Mouse (Mus musculus) lung, embryonic 14.5 days (tissue): Measurements from ENCODE around the gene Lgr4. TPM values are rescaled to one million over a fixed set of nuclear protein-coding genes. Genes with fewer than 3 reads are reported as not detected.
A peak's percentile ranks its signal among the peaks of the same experiment; 100 is the strongest.

Source experiments
- ATAC-seq: fragments of 200-750 bp; cut with Nextera tagmentation; 2 replicates; pipeline ENCODE4 v1.8.0; 2017; ENCODE audit warnings: mild to moderate bottlenecking, moderate TSS enrichment, moderate library complexity; ENCODE audit not compliant: insufficient read depth
- DNase-seq: peaks from one replicate; pipeline ENCODE4 v3.0.0-alpha.2; 2015
- H3K27ac ChIP-seq: fragments of 300-500 bp; sonication (generic); 2 replicates; pipeline ENCODE4 v1.5.1; 2014; ENCODE audit warnings: low read depth, mild to moderate bottlenecking, moderate library complexity
- H3K27me3 ChIP-seq: fragments of 300-500 bp; sonication (generic); 2 replicates; pipeline ENCODE4 v1.6.1; 2014; ENCODE audit warnings: low read length, control low read depth; ENCODE audit not compliant: insufficient read depth
- H3K36me3 ChIP-seq: fragments of 300-500 bp; sonication (generic); 2 replicates; pipeline ENCODE4 v1.6.1; 2014; ENCODE audit warnings: control low read depth; ENCODE audit not compliant: insufficient read depth
- H3K4me1 ChIP-seq: fragments of 300-500 bp; sonication (generic); 2 replicates; pipeline ENCODE4 v1.6.1; 2014; ENCODE audit warnings: antibody characterized with exemption, control low read depth; ENCODE audit not compliant: insufficient read depth
- H3K4me2 ChIP-seq: fragments of 300-500 bp; sonication (generic); 2 replicates; pipeline ENCODE4 v1.6.1; 2014; ENCODE audit warnings: mild to moderate bottlenecking
- H3K4me3 ChIP-seq: fragments of 300-500 bp; sonication (generic); 2 replicates; pipeline ENCODE4 v1.5.1; 2014; ENCODE audit warnings: low read depth, low read length
- H3K9ac ChIP-seq: fragments of 300-500 bp; sonication (generic); 2 replicates; pipeline ENCODE4 v1.6.1; 2014
- H3K9me3 ChIP-seq: fragments of 300-500 bp; sonication (generic); 2 replicates; pipeline ENCODE4 v1.6.1; 2016; ENCODE audit warnings: low read depth, low read length, control low read depth
- CTCF ChIP-seq: IDR thresholded peaks from 2 replicates; pipeline ENCODE4 v1.5.1; 2016; ENCODE audit warnings: antibody characterized with exemption, low read depth
- WGBS: fragments of 180-500 bp; shearing (Covaris S2); extraction: QIAGEN DNeasy Blood & Tissue Kit; methylation state at CpG from one replicate; pipeline ENCODE4 v1.1.7; 2014; 5-methylcytosine and 5-hydroxymethylcytosine counted together
- polyA plus RNA-seq: library from polyadenylated mRNA; unstranded; fragments of >200 nt; fragmentation: Nextera tagmentation; extraction: Ambion mirVana; gene quantifications from 2 replicates; pipeline ENCODE4 v1.2.1, GENCODE M21; 2014

Lgr4 gene
- polyA plus RNA-seq, 1 experiment from 2014 or later: 3.4 TPM

GRCm38 (mm10) chr2:110017087-110017486, 99.6 kb downstream of the Lgr4 start:
- Histone ChIP-seq H3K4me2 (peak overlapping the region; percentile 87), H3K9ac (peak overlapping the region; percentile 95), H3K27ac (no peak overlapping the region), H3K9me3 (no peaks in the 10 kb centered on the region), H3K36me3 (peaks cover 10% of the 10 kb centered on the region; the same call in 1 of the 2 replicates), H3K4me1 (0 out of 2 replicates have a peak, but pooled peaks cover 4% of the 10 kb centered on the region), H3K27me3 (no peaks in the 10 kb centered on the region), H3K4me3 (peak overlapping the region; percentile 81)
- DNase-seq (no peak), ATAC-seq (no peak; the same call in 1 of the 2 replicates)
- TF ChIP-seq CTCF: no peak
- WGBS: 43% methylated on average over 7 of the region's 7 CpGs

DNA sequence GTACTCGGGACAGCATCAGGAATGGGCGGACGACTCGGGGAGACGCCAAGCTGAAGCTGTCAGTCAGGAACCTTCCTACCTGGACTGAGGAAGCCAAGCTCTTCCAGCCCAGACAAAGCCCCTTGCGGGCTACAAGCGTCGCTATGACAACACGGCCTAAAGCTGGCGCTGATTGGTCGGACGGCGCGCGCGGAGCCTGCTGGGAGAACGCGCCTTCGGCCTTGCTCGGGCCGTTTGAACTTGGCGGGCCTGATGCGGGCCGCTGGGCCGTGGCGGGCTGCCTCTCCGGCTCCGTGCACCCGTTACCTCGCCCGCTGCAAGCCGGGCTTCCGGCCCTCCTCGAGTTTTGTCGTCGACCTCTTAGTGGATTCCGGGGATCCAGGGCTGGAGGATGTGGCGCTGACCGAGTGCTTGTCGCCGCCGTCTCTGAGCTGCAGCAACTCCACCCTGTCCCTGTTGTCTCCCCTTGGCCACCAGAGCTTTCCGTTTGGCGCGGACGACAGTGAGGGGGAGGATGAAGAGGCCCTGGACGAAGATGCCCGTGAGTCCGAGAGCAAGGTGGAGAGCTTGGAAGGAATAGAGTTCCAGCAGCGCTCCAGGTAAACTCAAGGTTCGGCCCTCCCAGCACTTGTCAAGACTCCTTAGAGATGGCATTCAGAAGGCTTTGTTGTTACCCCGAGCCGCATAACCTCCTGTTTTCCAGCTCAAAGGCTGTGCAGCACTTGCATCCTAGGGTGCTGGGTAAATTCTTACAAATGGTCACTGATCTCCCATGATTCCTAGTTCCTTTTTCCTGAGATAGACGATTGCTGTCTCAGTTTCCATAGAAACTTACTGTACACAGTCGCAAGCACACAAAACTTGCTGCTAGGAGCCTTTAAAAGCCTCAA, 100.4 kb downstream of the Lgr4 start, which contains the start of gene Ccdc34:
Gene Ccdc34, plus strand, starts transcription at position 202 of the 890 bp plus-strand sequence.
- peak within 1 kb of the TSS; percentile 95 for H3K9ac ChIP-seq
- H3K4me3 ChIP-seq: peak within 1 kb of the TSS; percentile 81
- under 1% methylated on average over 55 of the region's 55 CpGs for WGBS
- no peak for TF ChIP-seq CTCF
- DNase-seq (peak; percentile 98), ATAC-seq (peak; percentile 100)
- H3K27me3 ChIP-seq: no peaks in the 10 kb centered on the region
- peaks cover 12% of the 10 kb centered on the region; the same call in 1 of the 2 replicates for H3K36me3 ChIP-seq
- H3K27ac ChIP-seq: peak within 1 kb of the TSS; percentile 90
- H3K4me1 ChIP-seq: 0 out of 2 replicates have a peak, but pooled peaks cover 4% of the 10 kb centered on the region
- H3K9me3 ChIP-seq: no peaks in the 10 kb centered on the region
- peak within 1 kb of the TSS; percentile 87 for H3K4me2 ChIP-seq

DNA sequence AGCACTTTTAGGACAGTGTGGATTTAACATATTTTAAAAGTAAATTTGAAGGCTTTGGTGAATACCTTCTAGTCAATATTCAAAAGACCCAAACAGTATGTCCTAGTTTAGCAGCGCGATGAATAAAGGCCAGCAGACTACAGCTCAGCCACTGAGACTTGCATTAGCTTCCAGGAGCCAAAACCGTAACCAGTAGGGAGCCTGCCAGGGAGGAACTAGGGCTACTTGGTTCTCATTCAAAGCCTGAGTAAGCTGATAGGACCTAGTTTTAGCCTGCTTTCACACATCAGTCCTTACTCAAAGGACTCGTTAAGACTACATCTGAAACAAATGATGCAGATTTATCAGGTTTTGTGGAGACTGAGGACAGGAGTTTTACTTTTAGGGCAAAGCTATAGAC, 102.2 kb downstream of the Lgr4 start:
- Histone ChIP-seq H3K27ac (no peak overlapping the region), H3K36me3 (peaks cover 16% of the 10 kb centered on the region), H3K9me3 (no peaks in the 10 kb centered on the region), H3K4me1 (0 out of 2 replicates have a peak, but pooled peaks cover 4% of the 10 kb centered on the region), H3K4me3 (no peak overlapping the region), H3K27me3 (no peaks in the 10 kb centered on the region), H3K9ac (no peak overlapping the region), H3K4me2 (no peak overlapping the region)
- no peak for TF ChIP-seq CTCF
- WGBS: 88% methylated on average over 4 of the region's 4 CpGs
- DNase-seq: no peak
- no peak for ATAC-seq

DNA sequence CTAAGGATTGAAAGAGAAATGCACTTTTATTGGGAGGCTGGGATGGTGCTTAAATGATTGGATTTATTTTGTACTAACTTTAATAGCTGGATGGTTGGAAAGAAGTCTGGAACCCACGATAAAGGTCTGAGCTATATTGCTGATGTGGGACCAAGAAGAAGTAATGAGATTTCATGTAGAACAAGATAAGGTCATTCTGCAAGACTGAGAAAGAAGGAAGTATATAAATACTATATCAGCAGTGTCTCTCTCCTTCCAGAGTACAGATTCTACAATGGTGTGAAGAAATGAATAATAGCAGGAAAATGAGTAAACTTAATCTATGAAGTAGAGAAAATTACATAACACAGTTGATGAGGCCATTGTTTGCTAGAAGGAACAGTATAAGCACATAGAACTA, 103.0 kb downstream of the Lgr4 start:
- Histone ChIP-seq H3K4me3 (no peak overlapping the region), H3K9me3 (no peaks in the 10 kb centered on the region), H3K27me3 (no peaks in the 10 kb centered on the region), H3K9ac (no peak overlapping the region), H3K27ac (no peak overlapping the region), H3K4me2 (no peak overlapping the region), H3K4me1 (0 out of 2 replicates have a peak, but pooled peaks cover 4% of the 10 kb centered on the region), H3K36me3 (peaks cover 16% of the 10 kb centered on the region)
- 97% methylated on average over 1 of the region's 1 CpGs for WGBS
- no peak for TF ChIP-seq CTCF
- ATAC-seq (no peak), DNase-seq (no peak)

GRCm38 (mm10) chr2:110036265-110036664, 118.8 kb downstream of the Lgr4 start:
- H3K9me3 ChIP-seq: no peaks in the 10 kb centered on the region
- peak; percentile 72 for DNase-seq
- H3K27me3 ChIP-seq: no peaks in the 10 kb centered on the region
- no peak for TF ChIP-seq CTCF
- WGBS: 12% methylated on average over 4 of the region's 4 CpGs
- ATAC-seq: peak; percentile 80; the same call in 1 of the 2 replicates
- peaks cover 19% of the 10 kb centered on the region for H3K36me3 ChIP-seq
- no peak overlapping the region for H3K4me3 ChIP-seq
- peaks cover 4% of the 10 kb centered on the region; the same call in 1 of the 2 replicates for H3K4me1 ChIP-seq
- H3K9ac ChIP-seq: no peak overlapping the region
- peak overlapping the region; percentile 25; the same call in 1 of the 2 replicates for H3K4me2 ChIP-seq
- peak overlapping the region; percentile 32; the same call in 1 of the 2 replicates for H3K27ac ChIP-seq

DNA sequence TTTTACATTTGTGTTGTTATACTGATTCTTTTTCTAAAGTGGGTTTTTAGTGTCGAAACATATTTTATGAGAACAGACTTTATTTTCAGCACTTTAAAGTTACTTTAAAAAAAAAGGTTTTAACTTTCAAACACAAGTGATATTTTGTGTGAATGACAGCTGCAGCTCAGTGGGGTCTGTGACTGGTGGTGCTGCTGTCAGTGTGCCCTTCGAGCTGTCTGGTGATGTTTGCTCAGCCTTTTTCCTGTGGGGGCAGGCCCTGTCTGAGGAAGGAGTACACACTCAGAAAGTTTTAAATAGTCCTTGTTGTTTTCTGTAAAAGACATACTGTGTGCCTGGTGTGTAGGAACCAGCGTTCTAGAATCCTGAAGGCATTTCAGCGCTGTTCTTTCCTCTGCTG, 119.2 kb downstream of the Lgr4 start:
- ATAC-seq: peak; percentile 72; the same call in 1 of the 2 replicates
- 34% methylated on average over 4 of the region's 4 CpGs for WGBS
- H3K4me2 ChIP-seq: peak overlapping the region; percentile 12; the same call in 1 of the 2 replicates

GRCm38 (mm10) chr2:110037221-110037620, 119.8 kb downstream of the Lgr4 start:
- 70% methylated on average over 2 of the region's 2 CpGs for whole genome bisulfite sequencing

More for the DNA sequence above, 119.2 kb downstream of the Lgr4 start:
- peaks cover 19% of the 10 kb centered on the region for H3K36me3 ChIP-seq
- DNase-seq: peak; percentile 18
- peak overlapping the region; percentile 78 for H3K27ac ChIP-seq
- no peak for TF ChIP-seq CTCF
- peaks cover 4% of the 10 kb centered on the region; the same call in 1 of the 2 replicates for H3K4me1 ChIP-seq
- H3K27me3 ChIP-seq: no peaks in the 10 kb centered on the region
- H3K4me3 ChIP-seq: no peak overlapping the region
- no peaks in the 10 kb centered on the region for H3K9me3 ChIP-seq
- no peak overlapping the region for H3K9ac ChIP-seq

More at GRCm38 (mm10) chr2:110037221-110037620, 119.8 kb downstream of the Lgr4 start:
- Histone ChIP-seq H3K4me3 (no peak overlapping the region), H3K9ac (no peak overlapping the region), H3K27ac (peak overlapping the region; percentile 78), H3K27me3 (no peaks in the 10 kb centered on the region), H3K9me3 (no peaks in the 10 kb centered on the region), H3K4me1 (peaks cover 4% of the 10 kb centered on the region; the same call in 1 of the 2 replicates), H3K4me2 (no peak overlapping the region), H3K36me3 (peaks cover 19% of the 10 kb centered on the region)
- TF ChIP-seq CTCF: no peak
- DNase-seq (no peak), ATAC-seq (no peak)
